Mouse (Mus musculus) lung, embryonic 15.5 days (tissue): ENCODE results near the gene Bloc1s3. TPM values are rescaled to one million over a fixed set of nuclear protein-coding genes. Genes with fewer than 3 reads are reported as not detected.
A peak's percentile ranks its signal among the peaks of the same experiment; 100 is the strongest.
"Not testable (repeated sequence)": the region's sequence is repeated elsewhere in the genome, so short reads cannot be mapped to it uniquely, and the experiment has no call there.

Experiments
- ATAC-seq: fragments of 200-750 bp; cut with Nextera tagmentation; 2 replicates; pipeline ENCODE4 v1.8.0; 2017; ENCODE audit warnings: moderate number of reproducible peaks, borderline replicate concordance; ENCODE audit not compliant: low FRiP score, low TSS enrichment; ENCODE audit errors: extremely low read depth
- H3K27ac ChIP-seq: fragments of 300-500 bp; sonication (generic); 2 replicates; pipeline ENCODE4 v1.5.1; 2015; ENCODE audit warnings: moderate library complexity, mild to moderate bottlenecking, inconsistent platforms
- H3K27me3 ChIP-seq: fragments of 300-500 bp; sonication (generic); 2 replicates; pipeline ENCODE4 v1.6.1; 2015; ENCODE audit warnings: inconsistent platforms
- H3K36me3 ChIP-seq: fragments of 300-500 bp; sonication (generic); 2 replicates; pipeline ENCODE4 v1.6.1; 2015; ENCODE audit warnings: inconsistent platforms
- H3K4me1 ChIP-seq: fragments of 300-500 bp; sonication (generic); 2 replicates; pipeline ENCODE4 v1.6.1; 2015; ENCODE audit warnings: inconsistent platforms
- H3K4me2 ChIP-seq: fragments of 300-500 bp; sonication (generic); 2 replicates; pipeline ENCODE4 v1.6.1; 2015; ENCODE audit warnings: inconsistent platforms, mild to moderate bottlenecking, moderate library complexity
- H3K4me3 ChIP-seq: fragments of 300-500 bp; sonication (generic); 2 replicates; pipeline ENCODE4 v1.5.1; 2015; ENCODE audit warnings: mild to moderate bottlenecking, inconsistent platforms
- H3K9ac ChIP-seq: fragments of 300-500 bp; sonication (generic); 2 replicates; pipeline ENCODE4 v1.6.1; 2015; ENCODE audit warnings: inconsistent platforms
- H3K9me3 ChIP-seq: fragments of 300-500 bp; sonication (generic); 2 replicates; pipeline ENCODE4 v1.6.1; 2016; ENCODE audit warnings: inconsistent platforms
- WGBS: fragments of 180-500 bp; shearing (Covaris S2); methylation state at CpG from one replicate; pipeline ENCODE4 v1.1.7; 2015; 5-methylcytosine and 5-hydroxymethylcytosine counted together
- polyA plus RNA-seq: library from polyadenylated mRNA; unstranded; fragments of >200 nt; fragmentation: Nextera tagmentation; extraction: Ambion mirVana; gene quantifications from 2 replicates; pipeline ENCODE4 v1.2.1, GENCODE M21; 2015

The Bloc1s3 gene
- polyA plus RNA-seq, 1 experiment from 2014 or later = 2.0 TPM

- not testable (repeated sequence) for H3K4me3 ChIP-seq, H3K9me3 ChIP-seq, H3K36me3 ChIP-seq, H3K27ac ChIP-seq, H3K9ac ChIP-seq, H3K4me2 ChIP-seq, H3K27me3 ChIP-seq, ATAC-seq
- H3K4me1 ChIP-seq = peaks cover 13% of the 10 kb centered on the region
- WGBS = 81% methylated on average over 6 of the region's 7 CpGs
These were observed 3.8 kb upstream of the Bloc1s3 start for GRCm38 (mm10) chr7:19511934-19512333.

GRCm38 (mm10) chr7:19509786-19510185 is 1.6 kb upstream of the Bloc1s3 start:
- Histone ChIP-seq H3K9ac (no peak overlapping the region), H3K4me3 (peak overlapping the region; percentile 57), H3K36me3 (no peaks in the 10 kb centered on the region), H3K9me3 (no peaks in the 10 kb centered on the region), H3K27ac (no peak overlapping the region), H3K27me3 (no peaks in the 10 kb centered on the region), H3K4me1 (peaks cover 13% of the 10 kb centered on the region), H3K4me2 (peak overlapping the region; percentile 89)
- 97% methylated on average over 7 of the region's 7 CpGs for WGBS
- no peak for ATAC-seq

GRCm38 (mm10) chr7:19508924-19509568 is 879 bp upstream of the Bloc1s3 start:
- peak overlapping the region; percentile 89 for H3K4me2 ChIP-seq

GRCm38 (mm10) chr7:19507612-19507981 is 570 bp downstream of the Bloc1s3 start:
- 3% methylated on average over 18 of the region's 18 CpGs for WGBS
- H3K9me3 ChIP-seq = no peaks in the 10 kb centered on the region
- no peaks in the 10 kb centered on the region for H3K27me3 ChIP-seq
- H3K9ac ChIP-seq = peak overlapping the region; percentile 71
- peak overlapping the region; percentile 89 for H3K4me2 ChIP-seq
- peak overlapping the region; percentile 57 for H3K4me3 ChIP-seq
- no peaks in the 10 kb centered on the region for H3K36me3 ChIP-seq
- H3K27ac ChIP-seq = peak overlapping the region; percentile 70
- H3K4me1 ChIP-seq = peaks cover 13% of the 10 kb centered on the region
- no peak for ATAC-seq

More at GRCm38 (mm10) chr7:19508924-19509568, 879 bp upstream of the Bloc1s3 start:
- Histone ChIP-seq H3K4me1 (peaks cover 13% of the 10 kb centered on the region), H3K36me3 (no peaks in the 10 kb centered on the region), H3K27ac (peak overlapping the region; percentile 21; the same call in 1 of the 2 replicates), H3K27me3 (no peaks in the 10 kb centered on the region), H3K9me3 (no peaks in the 10 kb centered on the region), H3K4me3 (peak overlapping the region; percentile 57), H3K9ac (peak overlapping the region; percentile 71)
- ATAC-seq = no peak
- 3% methylated on average over 15 of the region's 15 CpGs for WGBS

GRCm38 (mm10) chr7:19506969-19507611 is 1.1 kb downstream of the Bloc1s3 start:
- H3K27ac ChIP-seq = no peak overlapping the region
- no peaks in the 10 kb centered on the region for H3K36me3 ChIP-seq
- no peaks in the 10 kb centered on the region for H3K27me3 ChIP-seq
- H3K4me3 ChIP-seq = peak overlapping the region; percentile 57
- no peaks in the 10 kb centered on the region for H3K9me3 ChIP-seq
- WGBS = 2% methylated on average over 67 of the region's 71 CpGs
- H3K4me1 ChIP-seq = peaks cover 13% of the 10 kb centered on the region
- H3K9ac ChIP-seq = peak overlapping the region; percentile 45
- peak overlapping the region; percentile 89 for H3K4me2 ChIP-seq
- ATAC-seq = no peak

GRCm38 (mm10) chr7:19506326-19506725 is 1.8 kb downstream of the Bloc1s3 start:
- WGBS = 32% methylated on average over 6 of the region's 6 CpGs
- Histone ChIP-seq H3K27me3 (no peaks in the 10 kb centered on the region), H3K27ac (no peak overlapping the region), H3K4me1 (peaks cover 13% of the 10 kb centered on the region), H3K4me2 (peak overlapping the region; percentile 89), H3K4me3 (peak overlapping the region; percentile 57; the same call in 1 of the 2 replicates), H3K36me3 (no peaks in the 10 kb centered on the region), H3K9me3 (no peaks in the 10 kb centered on the region), H3K9ac (no peak overlapping the region)
- ATAC-seq = no peak

- WGBS = 26% methylated on average over 5 of the region's 5 CpGs
- Histone ChIP-seq H3K27me3 (0 out of 2 replicates have a peak, but pooled peaks cover 3% of the 10 kb centered on the region), H3K36me3 (no peaks in the 10 kb centered on the region), H3K9ac (no peak overlapping the region), H3K27ac (no peak overlapping the region), H3K4me3 (no peak overlapping the region), H3K4me1 (peaks cover 6% of the 10 kb centered on the region), H3K9me3 (no peaks in the 10 kb centered on the region), H3K4me2 (no peak overlapping the region)
- no peak for ATAC-seq
These were observed 4.6 kb downstream of the Bloc1s3 start for GRCm38 (mm10) chr7:19503481-19504068.

GRCm38 (mm10) chr7:19501658-19502057 is 6.5 kb downstream of the Bloc1s3 start:
- Histone ChIP-seq H3K36me3 (no peaks in the 10 kb centered on the region), H3K4me3 (no peak overlapping the region), H3K27me3 (0 out of 2 replicates have a peak, but pooled peaks cover 4% of the 10 kb centered on the region), H3K27ac (no peak overlapping the region), H3K9me3 (no peaks in the 10 kb centered on the region), H3K4me2 (no peak overlapping the region), H3K9ac (no peak overlapping the region), H3K4me1 (no peaks in the 10 kb centered on the region)
- 56% methylated on average over 4 of the region's 4 CpGs for WGBS
- ATAC-seq = no peak

GRCm38 (mm10) chr7:19500420-19501363 is 7.5 kb downstream of the Bloc1s3 start:
- no peak for ATAC-seq
- Histone ChIP-seq H3K4me3 (no peak overlapping the region), H3K36me3 (no peaks in the 10 kb centered on the region), H3K27me3 (0 out of 2 replicates have a peak, but pooled peaks cover 4% of the 10 kb centered on the region), H3K9me3 (no peaks in the 10 kb centered on the region), H3K4me2 (no peak overlapping the region), H3K27ac (no peak overlapping the region), H3K4me1 (peaks cover 4% of the 10 kb centered on the region), H3K9ac (no peak overlapping the region)
- WGBS = 63% methylated on average over 12 of the region's 12 CpGs

- Histone ChIP-seq H3K36me3 (no peaks in the 10 kb centered on the region), H3K27ac (no peak overlapping the region), H3K9ac (no peak overlapping the region), H3K9me3 (no peaks in the 10 kb centered on the region), H3K4me1 (peaks cover 14% of the 10 kb centered on the region), H3K4me3 (no peak overlapping the region), H3K4me2 (no peak overlapping the region), H3K27me3 (0 out of 2 replicates have a peak, but pooled peaks cover 4% of the 10 kb centered on the region)
- 35% methylated on average over 4 of the region's 4 CpGs for WGBS
- no peak for ATAC-seq
These were observed 9.8 kb downstream of the Bloc1s3 start for GRCm38 (mm10) chr7:19498326-19498725.

- Histone ChIP-seq H3K36me3 (no peaks in the 10 kb centered on the region), H3K27me3 (peaks cover 19% of the 10 kb centered on the region), H3K4me2 (no peak overlapping the region), H3K9ac (no peak overlapping the region), H3K27ac (no peak overlapping the region), H3K4me3 (no peak overlapping the region), H3K4me1 (peaks cover 22% of the 10 kb centered on the region), H3K9me3 (no peaks in the 10 kb centered on the region)
- no peak for ATAC-seq
- WGBS = 52% methylated on average over 5 of the region's 5 CpGs
These were observed 12.0 kb downstream of the Bloc1s3 start for GRCm38 (mm10) chr7:19496214-19496555.
